Mouse (Mus musculus) stomach, embryonic 15.5 days (tissue): ENCODE measurements around the gene Drg2. TPM values are rescaled to one million over a fixed set of nuclear protein-coding genes. Genes with fewer than 3 reads are reported as not detected.

ENCODE experiments used
- ATAC-seq: fragments of 200-750 bp; cut with Nextera tagmentation; 2 replicates; pipeline ENCODE4 v1.8.0; 2017; ENCODE audit warnings: low read depth, moderate number of reproducible peaks, moderate TSS enrichment; ENCODE audit not compliant: insufficient read depth, low FRiP score
- H3K27ac ChIP-seq: fragments of 300-500 bp; sonication (generic); 2 replicates; pipeline ENCODE4 v1.5.1; 2015; ENCODE audit warnings: mild to moderate bottlenecking, inconsistent platforms
- H3K27me3 ChIP-seq: fragments of 300-500 bp; sonication (generic); replicated peaks from 2 replicates; pipeline ENCODE4 v1.6.1; 2015; ENCODE audit warnings: inconsistent platforms
- H3K36me3 ChIP-seq: fragments of 300-500 bp; sonication (generic); 2 replicates; pipeline ENCODE4 v1.6.1; 2015; ENCODE audit warnings: inconsistent platforms
- H3K4me1 ChIP-seq: fragments of 300-500 bp; sonication (generic); 2 replicates; pipeline ENCODE4 v1.6.1; 2015; ENCODE audit warnings: inconsistent platforms
- H3K4me2 ChIP-seq: fragments of 300-500 bp; sonication (generic); 2 replicates; pipeline ENCODE4 v1.6.1; 2015; ENCODE audit warnings: mild to moderate bottlenecking, inconsistent platforms
- H3K4me3 ChIP-seq: fragments of 300-500 bp; sonication (generic); replicated peaks from 2 replicates; pipeline ENCODE4 v1.5.1; 2015; ENCODE audit warnings: inconsistent platforms
- H3K9ac ChIP-seq: fragments of 300-500 bp; sonication (generic); 2 replicates; pipeline ENCODE4 v1.6.1; 2015; ENCODE audit warnings: inconsistent platforms
- H3K9me3 ChIP-seq: fragments of 300-500 bp; sonication (generic); 2 replicates; pipeline ENCODE4 v1.6.1; 2016; ENCODE audit warnings: inconsistent platforms
- WGBS: fragments of 180-500 bp; shearing (Covaris S2); methylation state at CpG from one replicate; pipeline ENCODE4 v1.1.7; 2015; 5-methylcytosine and 5-hydroxymethylcytosine counted together
- polyA plus RNA-seq: library from polyadenylated mRNA; unstranded; fragments of >200 nt; fragmentation: Nextera tagmentation; extraction: Ambion mirVana; gene quantifications from 2 replicates; pipeline ENCODE4 v1.2.1, GENCODE M21; 2015

The Drg2 gene
- polyA plus RNA-seq, 1 experiment from 2014 or later = 93.5 TPM

GRCm38 (mm10) chr11:60518305-60518704 lies 63.9 kb downstream of the Drg2 start:
- Histone ChIP-seq H3K27me3 (no peaks in the 10 kb centered on the region), H3K4me2 (no peak overlapping the region), H3K36me3 (no peaks in the 10 kb centered on the region), H3K27ac (no peak overlapping the region), H3K4me1 (no peaks in the 10 kb centered on the region), H3K9ac (no peak overlapping the region), H3K4me3 (no peak overlapping the region), H3K9me3 (no peaks in the 10 kb centered on the region)
- no peak for ATAC-seq
- 76% methylated on average over 4 of the region's 4 CpGs for WGBS

Other genes with a start within 250 kb of the Drg2 start
- gene Srebf1, start 232.0 kb upstream of the Drg2 start, polyA plus RNA-seq = 81.5 and 83.5 TPM in 2 replicates
- 24.1 and 24.6 TPM in 2 replicates for gene Tom1l2, start 101.7 kb upstream of the Drg2 start, polyA plus RNA-seq
- 1.2 and 1.6 TPM in 2 replicates for gene Drc3, start 101.3 kb upstream of the Drg2 start, polyA plus RNA-seq
- gene Gid4, start 37.4 kb upstream of the Drg2 start, polyA plus RNA-seq = 22.5 and 24.0 TPM in 2 replicates
- 48.3 and 53.5 TPM in 2 replicates for gene Atpaf2, start 36.1 kb upstream of the Drg2 start, polyA plus RNA-seq
- gene Myo15, start 14.7 kb downstream of the Drg2 start, polyA plus RNA-seq = 0.08 and 0.12 TPM in 2 replicates
- gene Alkbh5, start 81.8 kb downstream of the Drg2 start, polyA plus RNA-seq = 40.9 and 41.2 TPM in 2 replicates
- gene Llgl1, start 245.1 kb downstream of the Drg2 start, polyA plus RNA-seq = 38.2 and 41.4 TPM in 2 replicates